Mouse (Mus musculus) olfactory bulb, adult 2 months (tissue): ENCODE results near the gene Exd1.

Source experiments
- CTCF ChIP-seq: fragments of 200-500 bp; IDR thresholded peaks from 2 replicates; pipeline ENCODE4 v1.5.1; 2012; ENCODE audit warnings: low read depth, mild to moderate bottlenecking, low read length, moderate library complexity; ENCODE audit not compliant: insufficient read depth
- POLR2A ChIP-seq: fragments of 200-500 bp; IDR thresholded peaks from 2 replicates; pipeline ENCODE4 v1.6.1; 2012; ENCODE audit warnings: mild to moderate bottlenecking, low read depth, low read length, moderate library complexity; ENCODE audit not compliant: insufficient read depth

GRCm38 (mm10) chr2:119596781-119597330, 49.4 kb upstream of the Exd1 start:
- TF ChIP-seq CTCF (no peak), POLR2A (no peak)
